Mouse (Mus musculus) megakaryocyte, embryonic 14.5 days (primary cell): Measurements from ENCODE around the gene Slc27a2.

ENCODE experiments used
- FLI1 ChIP-seq: IDR thresholded peaks from 2 replicates; pipeline ENCODE4 v1.6.1; 2012; ENCODE audit warnings: low read length, inconsistent platforms, mixed read lengths
- GATA1 ChIP-seq: IDR thresholded peaks from 3 replicates; pipeline ENCODE4 v1.6.1; 2012; ENCODE audit warnings: mixed read lengths, low read length, inconsistent platforms, borderline replicate concordance

- TF ChIP-seq GATA1 (no peak), FLI1 (no peak)
Measured at GRCm38 (mm10) chr2:126606061-126606687, 54.0 kb downstream of the Slc27a2 start.
